Mouse (Mus musculus) hindbrain, postnatal 0 days (tissue): ENCODE data around the gene Nkx2-2. TPM values are rescaled to one million over a fixed set of nuclear protein-coding genes. Genes with fewer than 3 reads are reported as not detected.

Experiments
- ATAC-seq: fragments of 200-750 bp; cut with Nextera tagmentation; 2 replicates; pipeline ENCODE4 v1.8.0; 2017; ENCODE audit warnings: mild to moderate bottlenecking, moderate TSS enrichment, moderate library complexity
- DNase-seq: peaks from one replicate; pipeline ENCODE4 v3.0.0-alpha.2; 2015; ENCODE audit warnings: low spot score
- H3K27ac ChIP-seq: fragments of 300-500 bp; sonication (generic); 2 replicates; pipeline ENCODE4 v1.5.1; 2014; ENCODE audit warnings: mild to moderate bottlenecking
- H3K27me3 ChIP-seq: fragments of 300-500 bp; sonication (generic); 2 replicates; pipeline ENCODE4 v1.6.1; 2014; ENCODE audit warnings: low read length, mixed read lengths; ENCODE audit not compliant: insufficient read depth
- H3K36me3 ChIP-seq: fragments of 300-500 bp; sonication (generic); 2 replicates; pipeline ENCODE4 v1.6.1; 2014; ENCODE audit warnings: low read length, mixed read lengths; ENCODE audit not compliant: insufficient read depth
- H3K4me1 ChIP-seq: fragments of 300-500 bp; sonication (generic); 2 replicates; pipeline ENCODE4 v1.6.1; 2014; ENCODE audit warnings: antibody characterized with exemption, low read length, mixed read lengths; ENCODE audit not compliant: insufficient read depth
- H3K4me2 ChIP-seq: fragments of 300-500 bp; sonication (generic); 2 replicates; pipeline ENCODE4 v1.6.1; 2014; ENCODE audit warnings: low read depth, mild to moderate bottlenecking, low read length, moderate library complexity, mixed read lengths
- H3K4me3 ChIP-seq: fragments of 300-500 bp; sonication (generic); 2 replicates; pipeline ENCODE4 v1.5.1; 2014; ENCODE audit warnings: low read length
- H3K9ac ChIP-seq: fragments of 300-500 bp; sonication (generic); replicated peaks from 2 replicates; pipeline ENCODE4 v1.6.1; 2014; ENCODE audit warnings: mild to moderate bottlenecking, low read length, moderate library complexity, mixed read lengths
- H3K9me3 ChIP-seq: fragments of 300-500 bp; sonication (generic); 2 replicates; pipeline ENCODE4 v1.6.1; 2016; ENCODE audit warnings: low read length, mixed read lengths
- CTCF ChIP-seq: IDR thresholded peaks from 2 replicates; pipeline ENCODE4 v1.5.1; 2016; ENCODE audit warnings: antibody characterized with exemption, control low read depth, low read depth
- WGBS: fragments of 180-500 bp; shearing (Covaris S2); extraction: QIAGEN DNeasy Blood & Tissue Kit; methylation state at CpG from one replicate; pipeline ENCODE4 v1.1.7; 2014; 5-methylcytosine and 5-hydroxymethylcytosine counted together
- polyA plus RNA-seq: library from polyadenylated mRNA; unstranded; fragments of >200 nt; fragmentation: Nextera tagmentation; extraction: Ambion mirVana; gene quantifications from 2 replicates; pipeline ENCODE4 v1.2.1, GENCODE M21; 2015
- total RNA-seq: library from RNA; depleted of rRNA; stranded (reverse); fragments of >200 nt; gene quantifications from 2 replicates; pipeline ENCODE4 v1.2.3, GENCODE M21; 2014

Gene Nkx2-2
- total and polyA plus RNA-seq, 2 experiments from 2014 or later = 10.5 to 40.7 TPM

- no peaks in the 10 kb centered on the region for H3K36me3 ChIP-seq
- H3K4me1 ChIP-seq = peaks cover 6% of the 10 kb centered on the region; the same call in 1 of the 2 replicates
- H3K4me2 ChIP-seq = peak overlapping the region; percentile 18; the same call in 1 of the 2 replicates
- 7% methylated on average over 27 of the region's 27 CpGs for WGBS
- no peak for ATAC-seq
- H3K9ac ChIP-seq = no peak overlapping the region
- 0 out of 2 replicates have a peak overlapping the region, but pooled peaks have one; percentile 7 for H3K27ac ChIP-seq
- peaks cover 86% of the 10 kb centered on the region for H3K27me3 ChIP-seq
- no peak; the same call in 1 of the 2 replicates for TF ChIP-seq CTCF
- no peak for DNase-seq
- no peaks in the 10 kb centered on the region for H3K9me3 ChIP-seq
- H3K4me3 ChIP-seq = no peak overlapping the region
Observed at GRCm38 (mm10) chr2:147190316-147191021, 3.6 kb downstream of the Nkx2-2 start.

- H3K4me3 ChIP-seq = no peak overlapping the region; the same call in 1 of the 2 replicates
- H3K27ac ChIP-seq = peak overlapping the region; percentile 45; the same call in 1 of the 2 replicates
- peak overlapping the region; percentile 17; the same call in 1 of the 2 replicates for H3K4me2 ChIP-seq
- H3K9ac ChIP-seq = no peak overlapping the region
- WGBS = 5% methylated on average over 28 of the region's 28 CpGs
- DNase-seq (peak; percentile 13), ATAC-seq (no peak)
- H3K4me1 ChIP-seq = peaks cover 6% of the 10 kb centered on the region; the same call in 1 of the 2 replicates
- no peaks in the 10 kb centered on the region for H3K9me3 ChIP-seq
- no peaks in the 10 kb centered on the region for H3K36me3 ChIP-seq
- peaks cover 79% of the 10 kb centered on the region for H3K27me3 ChIP-seq
- no peak for TF ChIP-seq CTCF
Observed at GRCm38 (mm10) chr2:147189546-147190315, 4.3 kb downstream of the Nkx2-2 start.

GRCm38 (mm10) chr2:147188871-147189545, 5.0 kb downstream of the Nkx2-2 start:
- Histone ChIP-seq H3K9me3 (no peaks in the 10 kb centered on the region), H3K27ac (peak overlapping the region; percentile 45; the same call in 1 of the 2 replicates), H3K4me1 (no peaks in the 10 kb centered on the region), H3K9ac (no peak overlapping the region), H3K4me3 (no peak overlapping the region), H3K36me3 (no peaks in the 10 kb centered on the region), H3K4me2 (peak overlapping the region; percentile 33; the same call in 1 of the 2 replicates), H3K27me3 (peaks cover 77% of the 10 kb centered on the region)
- ATAC-seq (no peak), DNase-seq (no peak)
- no peak for TF ChIP-seq CTCF
- WGBS = 7% methylated on average over 11 of the region's 11 CpGs

- peak; percentile 84 for ATAC-seq
- peaks cover 77% of the 10 kb centered on the region for H3K27me3 ChIP-seq
- H3K9ac ChIP-seq = no peak overlapping the region
- 2% methylated on average over 28 of the region's 28 CpGs for WGBS
- peak overlapping the region; percentile 57 for H3K27ac ChIP-seq
- TF ChIP-seq CTCF = no peak
- DNase-seq = peak; percentile 76
- H3K4me2 ChIP-seq = peak overlapping the region; percentile 42; the same call in 1 of the 2 replicates
- H3K4me3 ChIP-seq = 0 out of 2 replicates have a peak overlapping the region, but pooled peaks have one; percentile 2
- H3K36me3 ChIP-seq = no peaks in the 10 kb centered on the region
- H3K9me3 ChIP-seq = no peaks in the 10 kb centered on the region
- H3K4me1 ChIP-seq = no peaks in the 10 kb centered on the region
Observed at GRCm38 (mm10) chr2:147188074-147188700, 5.9 kb downstream of the Nkx2-2 start.

- ATAC-seq (peak; percentile 21; the same call in 1 of the 2 replicates), DNase-seq (peak; percentile 51)
- under 1% methylated on average over 33 of the region's 33 CpGs for WGBS
Observed at GRCm38 (mm10) chr2:147187061-147187870, 6.8 kb downstream of the Nkx2-2 start.

More at GRCm38 (mm10) chr2:147187061-147187870, 6.8 kb downstream of the Nkx2-2 start:
- peak overlapping the region; percentile 37 for H3K4me3 ChIP-seq
- peaks cover 78% of the 10 kb centered on the region for H3K27me3 ChIP-seq
- H3K9me3 ChIP-seq = no peaks in the 10 kb centered on the region
- no peaks in the 10 kb centered on the region for H3K4me1 ChIP-seq
- peak overlapping the region; percentile 57 for H3K27ac ChIP-seq
- H3K9ac ChIP-seq = no peak overlapping the region
- H3K36me3 ChIP-seq = no peaks in the 10 kb centered on the region
- peak overlapping the region; percentile 42 for H3K4me2 ChIP-seq
- no peak for TF ChIP-seq CTCF
